Mouse (Mus musculus): ENCODE measurements around the gene Ccdc148.

The Ccdc148 gene

GRCm38 (mm10) chr2:59160605-59160963 lies at the start of gene Ccdc148, which contains the start of gene Pkp4:
Gene Ccdc148 (minus strand): TSS chr2:59160683.
Gene Pkp4 (plus strand): TSS chr2:59160850.
- DNase-seq: peak; percentile 85 to 86

- DNase-seq: no peak
Observed at GRCm38 (mm10) chr2:59208276-59208675, 47.8 kb upstream of the Ccdc148 start.

GRCm38 (mm10) chr2:59207725-59208124 lies 47.2 kb upstream of the Ccdc148 start:
- DNase-seq: no peak

- DNase-seq: no peak
Observed at GRCm38 (mm10) chr2:59207240-59207639, 46.8 kb upstream of the Ccdc148 start.

GRCm38 (mm10) chr2:59206190-59206589 lies 45.7 kb upstream of the Ccdc148 start:
- no peak for DNase-seq

GRCm38 (mm10) chr2:59205092-59205491 lies 44.6 kb upstream of the Ccdc148 start:
- DNase-seq: no peak

- DNase-seq: no peak
Observed at GRCm38 (mm10) chr2:59203627-59204425, 43.3 kb upstream of the Ccdc148 start.

- no peak for DNase-seq
Observed at GRCm38 (mm10) chr2:59202930-59203329, 42.4 kb upstream of the Ccdc148 start.

GRCm38 (mm10) chr2:59200511-59200910 lies 40.0 kb upstream of the Ccdc148 start:
- no peak for DNase-seq

GRCm38 (mm10) chr2:59199476-59199976 lies 39.0 kb upstream of the Ccdc148 start:
- no peak for DNase-seq

GRCm38 (mm10) chr2:59197156-59197555 lies 36.7 kb upstream of the Ccdc148 start:
- no peak for DNase-seq

- DNase-seq: no peak
Observed at GRCm38 (mm10) chr2:59193117-59193516, 32.6 kb upstream of the Ccdc148 start.

- no peak for DNase-seq
Observed at GRCm38 (mm10) chr2:59191466-59191865, 31.0 kb upstream of the Ccdc148 start.

- no peak for DNase-seq
Observed at GRCm38 (mm10) chr2:59190186-59190585, 29.7 kb upstream of the Ccdc148 start.

- DNase-seq: no peak
Observed at GRCm38 (mm10) chr2:59189661-59190185, 29.2 kb upstream of the Ccdc148 start.

- DNase-seq: no peak
Observed at GRCm38 (mm10) chr2:59188306-59188705, 27.8 kb upstream of the Ccdc148 start.

- DNase-seq: no peak
Observed at GRCm38 (mm10) chr2:59186966-59187365, 26.5 kb upstream of the Ccdc148 start.

- no peak for DNase-seq
Observed at GRCm38 (mm10) chr2:59186122-59186521, 25.6 kb upstream of the Ccdc148 start.

GRCm38 (mm10) chr2:59184107-59185064 lies 23.9 kb upstream of the Ccdc148 start:
- no peak for DNase-seq

- DNase-seq: no peak
Observed at GRCm38 (mm10) chr2:59183541-59183940, 23.1 kb upstream of the Ccdc148 start.

GRCm38 (mm10) chr2:59181321-59182113 lies 21.0 kb upstream of the Ccdc148 start:
- DNase-seq: no peak

GRCm38 (mm10) chr2:59179487-59179886 lies 19.0 kb upstream of the Ccdc148 start:
- DNase-seq: no peak

All from B cell, adult 2 months (primary cell).